Mouse (Mus musculus) thymus, postnatal 14 days (tissue): ENCODE results near the gene Pigt.

ENCODE experiments used
- DNase-seq: peaks from one replicate; pipeline ENCODE4 v3.0.0; 2021

The Pigt gene

DNA sequence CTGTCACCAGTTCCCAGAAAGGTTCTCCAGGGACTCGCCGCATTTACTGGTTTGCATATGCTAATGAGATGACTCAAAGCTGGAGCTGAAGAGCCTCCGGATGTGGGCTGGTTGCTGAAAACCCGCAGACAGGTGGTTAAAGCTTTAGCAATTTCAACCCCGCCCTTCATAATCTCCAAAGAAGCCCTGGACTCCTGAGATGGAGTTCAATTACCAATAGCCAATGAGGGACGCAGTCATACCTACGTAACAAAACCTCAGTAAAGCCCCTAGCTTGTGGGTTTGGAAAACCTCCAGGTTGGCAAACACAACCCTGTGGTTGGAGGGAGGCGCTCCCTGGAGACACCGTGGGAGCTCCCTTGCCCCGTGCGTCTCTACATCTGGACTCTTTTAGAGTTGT lies 24.5 kb downstream of the Pigt start:
- peak; percentile 60 for DNase-seq

- peak; percentile 18 for DNase-seq
Measured at GRCm38 (mm10) chr2:164522280-164522679, 25.0 kb downstream of the Pigt start.

DNA sequence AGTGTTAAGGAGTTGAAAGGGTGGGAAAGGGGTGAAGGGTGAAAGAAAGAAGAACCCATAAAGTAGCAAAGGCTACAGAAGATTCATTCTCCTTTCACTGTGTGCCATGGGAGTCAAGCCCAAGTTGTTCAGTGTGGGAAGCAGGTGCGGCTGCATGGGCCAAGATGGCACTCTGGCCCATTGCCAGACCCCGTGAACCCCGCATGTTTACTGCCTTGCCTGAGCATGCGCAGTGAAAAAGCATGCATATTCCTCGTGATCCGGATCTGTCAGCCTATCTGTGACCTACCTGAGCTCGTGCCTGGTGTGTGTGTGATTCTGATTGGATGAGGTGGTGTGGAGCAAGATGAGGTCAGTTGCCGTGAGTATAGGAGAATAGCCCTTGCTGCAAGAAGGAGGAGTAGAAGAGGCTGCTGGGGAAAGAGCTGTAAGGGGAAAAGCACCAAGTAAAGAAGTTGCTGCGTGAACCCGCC lies 26.0 kb downstream of the Pigt start:
- no peak for DNase-seq

- DNase-seq, result no peak
Measured at GRCm38 (mm10) chr2:164528557-164528956, 31.2 kb downstream of the Pigt start.

DNA sequence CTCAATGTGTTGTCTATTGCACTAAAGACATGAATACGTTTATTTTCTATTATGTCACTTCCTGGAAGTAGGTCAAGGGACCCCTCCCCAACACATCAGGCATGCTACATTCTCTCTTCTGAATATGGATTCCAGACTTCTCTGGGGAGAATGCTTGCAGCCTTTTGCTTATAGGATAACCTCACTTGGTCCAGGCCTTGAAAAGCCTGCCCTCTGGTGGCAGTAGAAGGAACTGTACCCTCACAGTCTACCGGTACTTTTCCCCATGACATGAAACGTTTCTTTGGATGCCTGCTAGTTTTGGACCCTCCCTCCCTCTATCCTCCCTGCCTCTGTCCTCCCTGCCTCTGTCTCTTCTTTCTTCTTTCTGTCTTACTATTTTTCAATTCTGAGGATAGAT lies 33.8 kb downstream of the Pigt start:
- DNase-seq, result peak; percentile 75

DNA sequence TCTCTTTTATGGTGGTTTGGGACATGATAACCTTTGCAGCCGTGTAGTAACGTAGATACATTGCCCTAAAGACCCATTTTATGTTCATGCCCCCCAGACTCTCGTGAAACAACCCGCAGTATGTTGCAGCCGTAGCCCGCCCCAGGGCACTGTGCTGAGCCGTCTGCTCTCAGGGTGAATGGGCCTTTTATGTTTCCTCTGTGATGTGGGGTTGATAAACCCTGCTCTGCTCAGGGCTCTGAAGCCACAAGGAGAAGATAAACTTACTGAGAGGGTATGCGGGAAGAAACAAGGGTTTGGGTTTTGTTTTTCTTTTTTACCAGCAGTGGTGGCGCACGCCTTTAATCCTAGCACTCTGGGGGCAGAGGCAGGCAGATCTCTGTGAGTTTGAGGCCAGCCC lies 37.0 kb downstream of the Pigt start:
- peak; percentile 36 for DNase-seq

DNA sequence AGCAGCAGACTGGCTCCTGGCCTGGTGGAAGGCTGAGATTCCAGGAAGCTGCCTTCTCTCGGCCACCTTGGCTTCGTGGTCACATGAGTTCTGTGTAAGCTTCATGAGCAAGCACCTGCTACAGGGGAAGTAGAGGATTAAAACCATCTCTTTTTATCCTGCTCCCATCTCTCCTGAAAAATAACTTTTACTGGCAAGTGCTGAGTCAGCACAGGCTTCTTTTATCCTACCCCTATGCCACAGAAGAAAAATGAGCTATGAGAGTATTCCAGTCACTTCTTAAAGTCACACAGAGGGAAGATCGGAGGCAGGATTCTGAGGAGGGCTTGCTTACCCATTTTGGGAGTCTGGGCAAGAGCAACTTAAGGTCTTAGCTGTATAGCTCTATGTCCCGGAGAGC lies 39.7 kb downstream of the Pigt start:
- DNase-seq, result no peak

GRCm38 (mm10) chr2:164540652-164541427 lies 43.5 kb downstream of the Pigt start:
- DNase-seq, result no peak

DNA sequence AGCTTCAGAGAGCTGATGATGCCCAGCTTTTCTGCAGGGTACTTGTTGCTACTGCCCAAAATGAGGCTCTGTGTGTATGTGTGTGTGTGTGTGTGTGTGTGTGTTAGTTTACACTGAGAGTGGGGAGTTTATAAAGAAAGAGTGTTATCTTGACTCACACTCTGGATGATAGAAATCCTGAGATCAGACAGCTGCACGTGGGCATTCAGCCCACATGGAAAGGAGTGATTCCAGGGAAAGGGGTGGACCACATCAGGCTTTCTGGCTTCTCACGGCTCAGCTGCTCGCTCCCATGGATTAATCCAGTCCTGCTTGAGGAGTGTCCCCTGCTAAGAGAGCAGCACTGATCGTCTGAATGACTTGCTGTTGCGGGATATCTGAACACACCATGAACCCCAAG lies 44.8 kb downstream of the Pigt start:
- DNase-seq, result no peak

DNA sequence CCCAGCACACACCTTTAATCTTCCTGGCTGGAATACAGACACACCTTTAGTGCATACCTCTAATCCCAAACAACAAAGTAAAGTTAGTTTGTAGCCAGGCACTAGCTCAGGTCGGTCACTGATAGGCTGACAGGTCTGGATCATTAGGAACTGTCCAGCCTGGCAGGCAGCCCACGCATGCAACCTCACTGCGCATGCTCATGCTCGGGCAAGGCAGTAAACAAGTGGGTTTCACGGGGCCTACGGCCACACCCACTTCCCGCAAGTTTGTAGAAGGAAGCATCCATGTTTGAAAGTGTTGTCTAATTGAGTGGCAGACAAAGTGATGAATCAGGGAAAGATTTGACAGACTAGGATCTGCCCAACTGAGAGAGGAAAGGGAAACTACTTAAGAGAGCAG lies 45.3 kb downstream of the Pigt start:
- DNase-seq, result no peak

DNA sequence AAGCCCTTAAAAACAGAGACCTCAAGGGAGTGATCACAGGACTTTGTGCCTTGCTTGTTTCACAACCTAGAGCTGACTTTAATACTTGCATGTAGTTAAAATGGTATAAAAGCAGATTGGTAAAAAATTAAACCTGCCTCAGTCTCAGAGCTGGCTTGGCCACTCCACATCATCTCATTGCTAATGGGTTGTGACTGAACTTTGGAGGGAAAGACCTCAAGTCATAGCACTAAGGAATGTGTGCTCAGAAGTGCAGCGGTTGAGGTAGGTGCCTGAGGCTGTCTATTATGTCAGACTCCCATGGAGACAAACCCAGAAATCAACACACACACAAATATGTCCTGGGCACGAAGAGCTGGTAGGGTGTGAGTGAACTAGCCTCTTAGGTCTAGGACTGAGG lies 46.4 kb downstream of the Pigt start:
- DNase-seq, result no peak

DNA sequence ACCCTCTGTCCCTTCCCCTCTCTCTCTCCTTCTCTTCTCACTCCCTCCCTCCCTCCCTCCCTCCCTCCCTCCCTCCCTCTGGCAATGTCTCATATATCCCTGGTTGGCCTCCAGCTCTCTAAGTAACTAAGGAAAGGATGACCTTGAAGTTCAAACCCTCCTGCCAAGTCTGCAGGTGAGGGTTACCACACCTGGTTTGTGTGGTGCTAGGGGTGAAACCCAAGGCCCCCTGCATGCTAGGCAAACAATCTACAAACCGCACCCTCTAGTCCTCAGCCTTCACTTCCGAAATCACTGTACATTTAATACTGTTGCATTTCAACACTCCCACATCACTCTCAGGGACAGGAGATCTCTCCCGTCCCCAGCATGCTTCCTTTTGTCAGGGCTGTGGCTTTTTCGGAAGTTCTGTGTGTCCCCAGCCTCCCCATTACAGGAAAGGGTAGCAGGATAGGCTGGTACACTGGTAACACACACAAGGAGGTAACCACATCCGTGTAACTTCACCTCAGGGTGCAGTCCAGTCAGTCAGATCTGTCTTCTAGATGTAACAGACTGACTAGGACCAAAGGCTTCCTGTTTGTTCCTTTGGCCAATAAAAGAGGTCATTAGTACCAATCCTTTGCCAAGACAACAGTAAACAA lies 47.3 kb downstream of the Pigt start:
- no peak for DNase-seq

DNA sequence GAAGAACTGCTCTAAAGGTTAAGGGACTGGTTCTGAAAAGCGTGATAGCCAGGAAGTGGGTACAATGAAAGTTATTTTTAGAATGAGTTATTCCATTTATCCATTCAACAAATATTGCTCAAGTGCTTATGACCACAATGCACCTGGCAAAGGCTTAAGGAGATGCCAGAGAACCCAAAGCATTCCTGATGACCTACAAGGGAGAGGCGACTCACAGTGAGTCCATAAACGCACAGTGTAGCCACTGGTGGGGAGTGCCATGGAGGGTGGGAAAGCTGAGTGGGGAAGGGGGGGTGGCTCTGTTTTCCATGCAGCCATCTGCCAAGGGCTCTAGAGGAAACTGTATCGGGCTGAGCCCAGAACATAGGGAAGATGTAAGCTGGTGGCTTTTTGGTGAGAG lies 52.0 kb downstream of the Pigt start:
- no peak for DNase-seq

GRCm38 (mm10) chr2:164549963-164550894 lies 52.9 kb downstream of the Pigt start:
- DNase-seq, result no peak

DNA sequence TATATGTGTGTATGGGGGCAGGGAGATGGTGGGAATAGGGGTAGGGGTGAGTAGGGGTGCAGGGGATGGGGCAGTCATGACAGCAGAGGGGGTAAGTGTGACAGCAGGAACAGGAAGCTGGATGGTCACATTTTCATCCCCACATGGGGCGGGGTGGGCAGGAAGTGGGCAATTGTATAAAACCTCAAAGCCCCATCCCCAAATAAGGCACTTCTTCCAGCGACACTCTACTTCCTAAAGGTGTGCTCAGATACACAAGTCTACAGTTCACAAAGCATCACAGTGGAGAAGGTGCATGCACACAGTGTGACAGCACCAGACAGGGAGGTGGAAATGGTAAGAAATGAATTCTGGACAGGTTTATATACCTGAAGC lies 53.6 kb downstream of the Pigt start:
- no peak for DNase-seq

DNA sequence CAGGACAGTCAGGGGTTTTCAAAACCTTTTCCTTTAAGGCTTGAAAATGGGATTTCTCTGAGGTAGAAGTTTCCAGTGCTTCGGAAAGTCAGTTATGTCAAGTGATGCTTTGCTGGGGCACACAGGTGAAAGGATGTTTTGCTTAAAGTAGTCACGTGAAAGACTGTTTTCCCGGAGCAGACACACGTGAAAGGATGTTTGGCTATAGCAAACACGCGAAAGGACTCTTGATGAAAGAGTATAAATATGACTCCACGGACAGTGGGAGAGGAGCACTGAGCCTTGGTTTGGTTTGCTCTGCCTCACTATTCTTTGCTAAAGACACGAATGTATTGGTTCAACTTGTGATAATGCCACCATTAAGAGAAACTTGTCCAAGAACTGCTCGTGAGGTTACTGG lies 54.2 kb downstream of the Pigt start:
- DNase-seq, result no peak
